Mouse (Mus musculus) cerebellum, adult 2 months (tissue): ENCODE results near the gene Pde4a.

Experiments
- CTCF ChIP-seq: fragments of 200-500 bp; IDR thresholded peaks from 2 replicates; pipeline ENCODE4 v1.5.1; 2011; ENCODE audit warnings: low read depth, mild to moderate bottlenecking, control low read depth, low read length, moderate library complexity, borderline replicate concordance; ENCODE audit not compliant: insufficient read depth
- POLR2A ChIP-seq: fragments of 200-500 bp; IDR thresholded peaks from 2 replicates; pipeline ENCODE4 v1.6.1; 2011; ENCODE audit warnings: low read length, control low read depth, borderline replicate concordance; ENCODE audit not compliant: insufficient read depth

DNA sequence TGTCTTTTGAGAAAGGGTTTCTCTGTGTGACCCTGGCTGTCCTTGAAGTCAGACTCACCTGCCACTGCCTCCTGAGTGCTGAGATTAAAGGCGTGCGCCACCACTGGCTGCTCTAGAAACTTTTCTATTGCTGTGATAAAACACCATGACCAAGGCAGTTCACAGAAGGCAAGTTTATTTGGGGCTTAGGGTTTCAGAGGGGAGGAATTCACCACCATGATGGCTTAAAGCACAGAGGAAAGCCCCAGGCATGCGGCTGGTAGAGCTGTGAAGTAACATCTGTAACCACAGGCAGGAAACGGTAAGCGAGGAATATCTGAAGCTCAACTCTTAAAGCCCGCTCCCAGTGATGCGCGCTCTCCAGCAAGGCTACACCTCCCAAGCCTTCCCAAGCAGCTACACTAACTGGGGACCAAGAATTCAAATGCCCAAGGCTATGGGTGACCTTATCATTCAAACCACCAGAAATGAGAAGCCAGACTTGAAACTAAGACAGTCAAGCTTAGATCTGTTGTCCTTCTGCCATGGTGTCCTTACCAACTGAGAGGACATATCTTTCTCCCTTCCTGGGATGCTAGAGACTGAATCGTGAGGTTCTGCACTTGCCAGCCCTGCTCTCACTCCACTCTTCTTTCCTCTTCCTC lies 32.3 kb upstream of the Pde4a start:
- TF ChIP-seq CTCF (no peak), POLR2A (no peak)
